8 mouse cellular contexts compared by ENCODE assay signal in the genomic region with DNA sequence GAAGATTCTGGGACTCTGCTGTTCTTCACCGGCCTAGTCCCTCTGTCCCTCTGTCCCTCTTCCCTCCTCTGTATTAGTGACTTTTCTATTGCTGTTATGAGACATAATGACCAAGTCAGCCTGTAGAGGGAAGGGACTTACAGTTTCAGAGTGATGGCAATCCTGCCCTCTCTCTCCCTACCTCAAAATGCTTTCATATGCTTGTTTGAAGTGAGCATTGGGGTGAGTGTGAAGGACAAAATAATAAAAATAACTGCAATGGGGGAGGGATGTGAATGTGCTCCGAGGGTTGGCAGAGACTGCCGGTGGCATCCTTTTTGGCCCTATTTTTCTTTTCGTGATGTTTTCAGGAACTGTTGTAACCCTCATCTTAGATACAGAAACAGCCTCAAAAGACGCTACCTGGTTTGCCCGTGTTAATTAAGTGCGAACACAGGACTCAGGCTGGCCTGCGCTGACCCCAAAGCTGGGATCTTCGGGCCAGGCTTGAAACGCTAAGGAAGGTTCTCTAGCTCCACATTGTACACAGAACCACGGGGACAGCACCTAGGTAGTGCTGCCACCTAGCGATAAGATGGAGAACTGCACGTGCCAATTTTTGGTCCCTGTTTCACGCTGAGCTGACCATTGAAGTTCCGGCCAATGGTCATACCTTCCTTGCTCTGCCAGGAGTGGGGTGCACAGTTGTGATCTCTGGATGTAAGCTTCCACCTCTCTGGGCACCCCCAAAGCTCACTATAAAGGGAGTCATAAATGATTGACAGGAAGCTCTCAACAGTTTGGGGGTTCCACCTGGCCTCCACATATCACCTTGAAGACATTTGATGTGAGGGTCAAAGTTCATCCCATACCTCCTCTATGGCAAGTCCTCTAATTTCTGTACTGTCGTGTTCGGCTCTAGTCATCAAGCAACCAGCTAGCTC. TPM values are rescaled to one million over a fixed set of nuclear protein-coding genes. Genes with fewer than 3 reads are reported as not detected.
DNase-seq lines count a peak whose midpoint lies in the region; ATAC-seq and TF ChIP-seq lines count a peak whose summit lies in the region.

No protein-coding gene starts in this region.

- H3K4me1 ChIP-seq in ES-Bruce4 (ENCODE audit: control insufficient read depth, insufficient read depth, low read length), result no peaks in the 10 kb centered on the region

- no peaks in the 10 kb centered on the region for H3K36me3 ChIP-seq in ES-Bruce4 (ENCODE audit: control insufficient read depth, insufficient read depth, low read length, poor library complexity, severe bottlenecking)

- no peak overlapping the region for H3K9ac ChIP-seq in ES-Bruce4 (ENCODE audit: low read depth, poor library complexity, severe bottlenecking)

- no peaks in the 10 kb centered on the region for H3K9me3 ChIP-seq in ES-Bruce4 (replicated peaks; ENCODE audit: control insufficient read depth, insufficient read depth, low read length, poor library complexity, severe bottlenecking)

- peak; percentile 72 for DNase-seq in 416B (ENCODE audit: low read depth)
- DNase-seq in kidney, adult 18-20 months, result peak; percentile 72
- DNase-seq in lung, adult 18-20 months, result peak; percentile 62 to 68
- DNase-seq in retina, adult 2 months (ENCODE audit: low read depth, low spot score), result peak; percentile 29
- DNase-seq in urinary bladder, postnatal 14 days (ENCODE audit: low spot score), result peak; percentile 68

- no peak overlapping the region for H3K4me3 ChIP-seq in ES-Bruce4 (ENCODE audit: low read depth, low read length)

- no peaks in the 10 kb centered on the region for H3K27me3 ChIP-seq in ES-Bruce4 (ENCODE audit: control insufficient read depth, insufficient read depth, low read length, poor library complexity, severe bottlenecking)

- TF ChIP-seq CTCF in ES-Bruce4 (IDR thresholded peaks at IDR 0.05; ENCODE audit: low read depth, low read length), result peak; percentile 99

- TF ChIP-seq POLR2A in ES-Bruce4 (IDR thresholded peaks at IDR 0.05; ENCODE audit: insufficient read depth, low read length), result no peak

- no peak overlapping the region for H3K27ac ChIP-seq in ES-Bruce4 (ENCODE audit: insufficient read depth, low read length)

- peak; percentile 52; the same call in 1 of the 2 replicates for ATAC-seq in cerebellum, adult (ENCODE audit: insufficient number of reproducible peaks, low FRiP score, low TSS enrichment)
- ATAC-seq in frontal cortex, adult (ENCODE audit: low TSS enrichment), result peak; percentile 65; the same call in 1 of the 2 replicates

- no peak for TF ChIP-seq EP300 in ES-Bruce4 (IDR thresholded peaks at IDR 0.05; ENCODE audit: insufficient read depth, low read depth, low read length)

RNA-seq across cellular contexts. Expression of a gene that starts 17.1 kb away (rescaled TPM):
- polyA plus RNA-seq in ES-Bruce4 (2011; ENCODE audit: insufficient read depth, insufficient read length, low read depth, missing spikeins), result 5.7 and 6.0 TPM in 2 replicates

RNA-seq across cellular contexts. Expression of a gene that starts 42.8 kb away (rescaled TPM):
- polyA plus RNA-seq in ES-Bruce4 (2011; ENCODE audit: insufficient read depth, insufficient read length, low read depth, missing spikeins), result 0.64 TPM in 1 of 2 replicates, not detected in the other
